Mouse (Mus musculus) hindbrain, postnatal 0 days (tissue): ENCODE data around the gene Uqcrq. TPM values are rescaled to one million over a fixed set of nuclear protein-coding genes. Genes with fewer than 3 reads are reported as not detected.
A peak's percentile ranks its signal among the peaks of the same experiment; 100 is the strongest.

ENCODE experiments used
- ATAC-seq: fragments of 200-750 bp; cut with Nextera tagmentation; 2 replicates; pipeline ENCODE4 v1.8.0; 2017; ENCODE audit warnings: mild to moderate bottlenecking, moderate TSS enrichment, moderate library complexity
- DNase-seq: peaks from one replicate; pipeline ENCODE4 v3.0.0-alpha.2; 2015; ENCODE audit warnings: low spot score
- H3K27ac ChIP-seq: fragments of 300-500 bp; sonication (generic); 2 replicates; pipeline ENCODE4 v1.5.1; 2014; ENCODE audit warnings: mild to moderate bottlenecking
- H3K27me3 ChIP-seq: fragments of 300-500 bp; sonication (generic); 2 replicates; pipeline ENCODE4 v1.6.1; 2014; ENCODE audit warnings: low read length, mixed read lengths; ENCODE audit not compliant: insufficient read depth
- H3K36me3 ChIP-seq: fragments of 300-500 bp; sonication (generic); 2 replicates; pipeline ENCODE4 v1.6.1; 2014; ENCODE audit warnings: low read length, mixed read lengths; ENCODE audit not compliant: insufficient read depth
- H3K4me1 ChIP-seq: fragments of 300-500 bp; sonication (generic); 2 replicates; pipeline ENCODE4 v1.6.1; 2014; ENCODE audit warnings: antibody characterized with exemption, low read length, mixed read lengths; ENCODE audit not compliant: insufficient read depth
- H3K4me2 ChIP-seq: fragments of 300-500 bp; sonication (generic); 2 replicates; pipeline ENCODE4 v1.6.1; 2014; ENCODE audit warnings: low read depth, mild to moderate bottlenecking, low read length, moderate library complexity, mixed read lengths
- H3K4me3 ChIP-seq: fragments of 300-500 bp; sonication (generic); 2 replicates; pipeline ENCODE4 v1.5.1; 2014; ENCODE audit warnings: low read length
- H3K9ac ChIP-seq: fragments of 300-500 bp; sonication (generic); replicated peaks from 2 replicates; pipeline ENCODE4 v1.6.1; 2014; ENCODE audit warnings: mild to moderate bottlenecking, low read length, moderate library complexity, mixed read lengths
- H3K9me3 ChIP-seq: fragments of 300-500 bp; sonication (generic); 2 replicates; pipeline ENCODE4 v1.6.1; 2016; ENCODE audit warnings: low read length, mixed read lengths
- CTCF ChIP-seq: IDR thresholded peaks from 2 replicates; pipeline ENCODE4 v1.5.1; 2016; ENCODE audit warnings: antibody characterized with exemption, control low read depth, low read depth
- WGBS: fragments of 180-500 bp; shearing (Covaris S2); extraction: QIAGEN DNeasy Blood & Tissue Kit; methylation state at CpG from one replicate; pipeline ENCODE4 v1.1.7; 2014; 5-methylcytosine and 5-hydroxymethylcytosine counted together
- microRNA-seq, 2 experiments: library from miRNA; unstranded; fragments of <30 nt; microRNA quantifications; one replicate each; pipeline ENCODE4; 2016
- polyA plus RNA-seq: library from polyadenylated mRNA; unstranded; fragments of >200 nt; fragmentation: Nextera tagmentation; extraction: Ambion mirVana; gene quantifications from 2 replicates; pipeline ENCODE4 v1.2.1, GENCODE M21; 2015
- total RNA-seq: library from RNA; depleted of rRNA; stranded (reverse); fragments of >200 nt; gene quantifications from 2 replicates; pipeline ENCODE4 v1.2.3, GENCODE M21; 2014; rRNA removed

Gene Uqcrq
- total and polyA plus RNA-seq, 2 experiments from 2014 or later, result 20.4 to 1,041 TPM

- H3K27ac ChIP-seq, result no peak overlapping the region
- ATAC-seq (no peak), DNase-seq (no peak)
- peaks cover 55% of the 10 kb centered on the region for H3K36me3 ChIP-seq
- no peak overlapping the region for H3K9ac ChIP-seq
- no peaks in the 10 kb centered on the region for H3K27me3 ChIP-seq
- no peak for TF ChIP-seq CTCF
- no peak overlapping the region for H3K4me3 ChIP-seq
- H3K4me1 ChIP-seq, result no peaks in the 10 kb centered on the region
- H3K9me3 ChIP-seq, result no peaks in the 10 kb centered on the region
- H3K4me2 ChIP-seq, result no peak overlapping the region
These were observed 12.6 kb downstream of the Uqcrq start for GRCm38 (mm10) chr11:53418048-53418447.

- Histone ChIP-seq H3K36me3 (peaks cover 73% of the 10 kb centered on the region), H3K27ac (no peak overlapping the region), H3K9ac (no peak overlapping the region), H3K27me3 (no peaks in the 10 kb centered on the region), H3K4me1 (no peaks in the 10 kb centered on the region), H3K4me3 (no peak overlapping the region), H3K4me2 (no peak overlapping the region), H3K9me3 (no peaks in the 10 kb centered on the region)
- WGBS, result 94% methylated on average over 4 of the region's 4 CpGs
- no peak for DNase-seq
- ATAC-seq, result no peak
- TF ChIP-seq CTCF, result no peak
These were observed 16.8 kb downstream of the Uqcrq start for GRCm38 (mm10) chr11:53413871-53414270.

DNA sequence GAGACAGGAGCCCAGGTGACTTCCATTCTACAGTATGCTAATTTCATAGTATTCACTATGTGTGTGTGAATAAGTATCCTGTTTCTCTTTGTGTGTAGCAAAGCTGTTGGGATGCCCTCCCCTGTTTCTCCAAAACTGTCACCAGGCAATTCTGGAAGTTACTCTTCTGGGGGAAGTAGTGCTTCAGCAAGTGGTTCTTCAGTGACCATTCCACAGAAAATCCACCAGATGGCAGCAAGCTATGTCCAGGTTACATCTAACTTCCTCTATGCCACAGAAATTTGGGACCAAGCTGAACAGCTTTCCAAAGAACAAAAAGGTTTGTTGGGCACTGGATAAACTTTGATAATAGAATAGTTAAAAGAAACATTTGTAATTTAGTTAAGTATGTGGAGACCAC, 18.9 kb downstream of the Uqcrq start:
- no peak overlapping the region for H3K4me3 ChIP-seq
- DNase-seq (peak; percentile 63), ATAC-seq (no peak)
- H3K9ac ChIP-seq, result no peak overlapping the region
- TF ChIP-seq CTCF, result peak; percentile 71
- no peaks in the 10 kb centered on the region for H3K27me3 ChIP-seq
- no peaks in the 10 kb centered on the region for H3K9me3 ChIP-seq
- peaks cover 66% of the 10 kb centered on the region for H3K36me3 ChIP-seq
- H3K27ac ChIP-seq, result no peak overlapping the region
- no peak overlapping the region for H3K4me2 ChIP-seq
- no peaks in the 10 kb centered on the region for H3K4me1 ChIP-seq

- no peak overlapping the region for H3K4me2 ChIP-seq
- H3K9me3 ChIP-seq, result no peaks in the 10 kb centered on the region
- no peak overlapping the region for H3K27ac ChIP-seq
- no peaks in the 10 kb centered on the region for H3K4me1 ChIP-seq
- 89% methylated on average over 1 of the region's 1 CpGs for WGBS
- H3K4me3 ChIP-seq, result no peak overlapping the region
- H3K36me3 ChIP-seq, result peaks cover 48% of the 10 kb centered on the region
- ATAC-seq (no peak), DNase-seq (no peak)
- no peak overlapping the region for H3K9ac ChIP-seq
- no peak for TF ChIP-seq CTCF
- no peaks in the 10 kb centered on the region for H3K27me3 ChIP-seq
These were observed 27.0 kb downstream of the Uqcrq start for GRCm38 (mm10) chr11:53403638-53404037.

DNA sequence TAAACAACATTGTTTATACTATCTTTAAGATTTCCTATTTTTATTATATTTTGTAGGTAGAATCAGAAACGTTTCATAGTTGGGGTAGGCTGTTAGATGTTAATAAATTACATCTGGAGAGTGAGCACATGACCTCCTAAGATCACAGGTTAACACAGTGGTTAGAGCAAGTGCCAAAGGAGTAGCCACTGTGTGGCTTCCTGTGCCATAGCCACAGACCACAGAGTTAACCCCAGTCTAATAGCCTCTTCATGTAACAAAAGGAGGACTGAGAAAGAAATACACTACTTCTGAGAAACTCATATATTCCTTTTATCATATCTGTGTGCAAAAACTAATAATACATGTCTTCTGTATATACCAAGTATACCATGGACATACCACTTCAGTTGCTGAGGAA, 36.8 kb downstream of the Uqcrq start:
- Histone ChIP-seq H3K4me3 (no peak overlapping the region), H3K9ac (no peak overlapping the region), H3K4me1 (no peaks in the 10 kb centered on the region), H3K9me3 (no peaks in the 10 kb centered on the region), H3K4me2 (no peak overlapping the region), H3K27ac (no peak overlapping the region), H3K27me3 (no peaks in the 10 kb centered on the region), H3K36me3 (peaks cover 14% of the 10 kb centered on the region; the same call in 1 of the 2 replicates)
- 97% methylated on average over 1 of the region's 1 CpGs for WGBS
- DNase-seq (no peak), ATAC-seq (no peak)
- TF ChIP-seq CTCF, result no peak

DNA sequence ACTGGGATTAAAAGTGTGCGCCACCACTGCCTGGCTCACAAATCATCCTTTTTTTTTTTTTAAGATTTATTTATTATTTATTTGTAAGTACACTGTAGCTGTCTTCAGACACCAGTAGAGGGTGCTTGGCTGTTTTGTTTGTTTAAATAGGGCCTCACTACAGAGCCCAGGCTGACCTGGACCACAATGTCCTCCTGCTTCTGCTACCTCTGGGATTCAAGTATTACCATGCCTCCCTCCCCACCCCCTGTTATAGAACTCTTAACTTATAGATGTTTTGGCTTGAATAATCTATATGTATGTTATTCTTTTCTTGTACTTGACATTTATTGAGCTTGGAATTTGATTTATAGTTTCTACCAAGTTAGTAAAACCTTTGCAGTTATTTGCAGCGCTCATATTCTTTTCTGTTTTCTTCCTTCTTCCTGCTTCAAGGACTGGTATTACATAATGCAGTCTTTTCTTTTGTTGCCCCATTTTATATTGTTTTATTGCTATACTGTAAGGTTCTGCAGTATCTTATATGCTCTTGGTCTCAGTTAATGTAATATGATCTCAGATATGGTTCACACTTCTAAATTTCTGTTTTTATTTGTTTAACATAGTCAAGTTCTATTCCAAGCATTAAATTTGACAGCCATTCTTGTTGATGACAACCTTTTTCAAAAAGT, 46.7 kb downstream of the Uqcrq start:
- 93% methylated on average over 2 of the region's 2 CpGs for WGBS
- no peak for ATAC-seq
- H3K4me3 ChIP-seq, result no peak overlapping the region
- H3K36me3 ChIP-seq, result no peaks in the 10 kb centered on the region; the same call in 1 of the 2 replicates
- no peaks in the 10 kb centered on the region for H3K9me3 ChIP-seq
- H3K27me3 ChIP-seq, result no peaks in the 10 kb centered on the region
- no peak overlapping the region for H3K9ac ChIP-seq
- H3K4me1 ChIP-seq, result no peaks in the 10 kb centered on the region
- no peak overlapping the region for H3K27ac ChIP-seq
- no peak for DNase-seq
- no peak for TF ChIP-seq CTCF
- no peak overlapping the region for H3K4me2 ChIP-seq

- H3K27me3 ChIP-seq, result no peaks in the 10 kb centered on the region
- H3K27ac ChIP-seq, result no peak overlapping the region
- no peaks in the 10 kb centered on the region for H3K4me1 ChIP-seq
- WGBS, result 88% methylated on average over 1 of the region's 1 CpGs
- no peak overlapping the region for H3K4me2 ChIP-seq
- no peak for DNase-seq
- no peaks in the 10 kb centered on the region for H3K9me3 ChIP-seq
- no peak for ATAC-seq
- peaks cover 3% of the 10 kb centered on the region; the same call in 1 of the 2 replicates for H3K36me3 ChIP-seq
- no peak overlapping the region for H3K9ac ChIP-seq
- no peak for TF ChIP-seq CTCF
- no peak overlapping the region for H3K4me3 ChIP-seq
These were observed 51.7 kb downstream of the Uqcrq start for GRCm38 (mm10) chr11:53378918-53379317.

Small RNAs within 50 kb of the gene (microRNA-seq; reads per million reads assigned to microRNA genes)
- 0 to 0.35 reads per million in 2 experiments for gene Mir6920

Other genes with a start within 250 kb of the Uqcrq start
- 79.4 and 92.9 TPM in 2 replicates for gene Hspa4, start 130.4 kb downstream of the Uqcrq start, total RNA-seq
- 50.8 and 54.2 TPM in 2 replicates for gene Hspa4, start 130.4 kb downstream of the Uqcrq start, polyA plus RNA-seq
- 0.89 TPM in 1 of 2 replicates, not detected in the other for gene Zcchc10, start 106.2 kb downstream of the Uqcrq start, total RNA-seq
- gene Zcchc10, start 106.2 kb downstream of the Uqcrq start, polyA plus RNA-seq, result 13.6 and 14.9 TPM in 2 replicates
- 87.1 and 91.0 TPM in 2 replicates for gene Aff4, start 80.0 kb downstream of the Uqcrq start, total RNA-seq
- 109 and 111 TPM in 2 replicates for gene Aff4, start 80.0 kb downstream of the Uqcrq start, polyA plus RNA-seq
- not detected in 2 replicates for gene Leap2, start 7.7 kb downstream of the Uqcrq start, total RNA-seq
- not detected in 2 replicates for gene Leap2, start 7.7 kb downstream of the Uqcrq start, polyA plus RNA-seq
- 0.11 and 2.1 TPM in 2 replicates for gene Gdf9, start 192 bp upstream of the Uqcrq start, total RNA-seq
- 1.5 and 1.6 TPM in 2 replicates for gene Gdf9, start 192 bp upstream of the Uqcrq start, polyA plus RNA-seq
- not detected in 2 replicates for gene Gm10447, start 26.3 kb upstream of the Uqcrq start, total RNA-seq
- 0.10 TPM in 1 of 2 replicates, not detected in the other for gene Gm10447, start 26.3 kb upstream of the Uqcrq start, polyA plus RNA-seq
- gene Shroom1, start 26.4 kb upstream of the Uqcrq start, total RNA-seq, result 6.2 and 7.1 TPM in 2 replicates
- gene Shroom1, start 26.4 kb upstream of the Uqcrq start, polyA plus RNA-seq, result 2.4 and 2.9 TPM in 2 replicates
- gene Gm9837, start 39.6 kb upstream of the Uqcrq start, total RNA-seq, result not detected in 2 replicates
- not detected in 2 replicates for gene Gm9837, start 39.6 kb upstream of the Uqcrq start, polyA plus RNA-seq
- gene Gm9945, start 49.3 kb upstream of the Uqcrq start, total RNA-seq, result not detected in 2 replicates
- 0.39 and 0.53 TPM in 2 replicates for gene Gm9945, start 49.3 kb upstream of the Uqcrq start, polyA plus RNA-seq
- gene Sowaha, start 49.4 kb upstream of the Uqcrq start, total RNA-seq, result 8.7 and 10.6 TPM in 2 replicates
- gene Sowaha, start 49.4 kb upstream of the Uqcrq start, polyA plus RNA-seq, result 4.1 and 4.2 TPM in 2 replicates
- 55.3 and 56.6 TPM in 2 replicates for gene Sept8, start 88.4 kb upstream of the Uqcrq start, total RNA-seq
- 19.1 and 20.9 TPM in 2 replicates for gene Sept8, start 88.4 kb upstream of the Uqcrq start, polyA plus RNA-seq
- gene Kif3a, start 136.5 kb upstream of the Uqcrq start, total RNA-seq, result 73.7 and 82.9 TPM in 2 replicates
- gene Kif3a, start 136.5 kb upstream of the Uqcrq start, polyA plus RNA-seq, result 332 and 344 TPM in 2 replicates
- not detected in 2 replicates for gene Il4, start 187.8 kb upstream of the Uqcrq start, total RNA-seq
- 3.8 and 3.9 TPM in 2 replicates for gene Il4, start 187.8 kb upstream of the Uqcrq start, polyA plus RNA-seq
- not detected in 2 replicates for gene Il13, start 203.9 kb upstream of the Uqcrq start, total RNA-seq
- not detected in 2 replicates for gene Il13, start 203.9 kb upstream of the Uqcrq start, polyA plus RNA-seq